Mouse (Mus musculus): ENCODE measurements around the gene Enox2. TPM values are rescaled to one million over a fixed set of nuclear protein-coding genes. Genes with fewer than 3 reads are reported as not detected.

Enox2 gene
- polyA plus RNA-seq (2015; fragmentation: Nextera tagmentation; extraction: Ambion mirVana): 9.0 and 10.3 TPM in 2 replicates

DNA sequence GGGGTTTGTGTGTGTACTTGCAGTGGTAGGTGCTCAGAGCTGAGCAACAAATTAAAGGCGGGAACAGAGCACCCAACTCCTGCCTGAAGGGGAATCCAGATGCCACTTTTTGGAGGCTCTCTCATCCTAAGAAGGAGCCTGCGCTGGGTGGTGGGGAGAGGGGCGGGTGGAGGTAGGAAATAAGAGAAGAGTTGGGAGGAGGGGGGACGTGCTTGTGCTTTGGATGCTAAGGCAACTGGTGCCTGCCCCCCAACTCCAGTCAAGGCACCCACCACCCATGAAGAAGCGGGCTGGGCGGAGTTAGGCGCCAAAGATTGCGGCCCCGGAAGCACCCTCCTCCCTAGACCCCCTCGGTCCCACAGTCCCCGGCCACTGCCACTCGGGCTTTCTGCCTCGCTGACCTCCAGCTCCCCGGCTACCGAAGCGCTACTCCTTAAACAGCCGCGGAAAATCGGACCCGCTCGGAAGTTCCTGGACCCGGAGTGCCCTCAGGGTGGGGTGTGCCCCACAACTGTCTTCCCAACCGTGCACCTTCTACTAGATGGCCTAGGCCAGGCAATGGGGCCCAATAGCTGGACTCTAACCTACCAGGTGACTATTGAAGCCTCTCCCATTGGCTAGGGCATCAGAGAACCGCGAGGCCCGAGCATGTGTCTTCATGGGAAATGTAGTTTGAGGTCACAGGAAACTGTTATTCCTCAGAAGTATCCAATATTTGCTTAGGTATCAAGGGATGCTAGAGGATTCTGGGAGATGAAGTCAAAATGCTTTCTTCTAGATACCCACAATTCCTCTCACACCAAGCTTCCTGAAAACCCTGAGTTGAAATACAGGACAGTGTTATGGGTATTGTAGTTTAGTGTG lies at the start of gene Enox2:
Gene Enox2, minus strand, starts transcription at position 560 of the 864 bp plus-strand sequence.
- Histone ChIP-seq H3K27ac (peak within 1 kb of the TSS; percentile 51; the same call in 1 of the 2 replicates), H3K4me3 (replicated peaks) (peak within 1 kb of the TSS; percentile 55), H3K9ac (replicated peaks) (peak within 1 kb of the TSS; percentile 69), H3K4me1 (replicated peaks) (0 out of 2 replicates have a peak, but pooled peaks cover 5% of the 10 kb centered on the region), H3K27me3 (no peaks in the 10 kb centered on the region), H3K4me2 (replicated peaks) (peak within 1 kb of the TSS; percentile 56), H3K9me3 (no peaks in the 10 kb centered on the region), H3K36me3 (no peaks in the 10 kb centered on the region)
- WGBS: 30% methylated on average over 26 of the region's 26 CpGs
- ATAC-seq: peak; percentile 100

DNA sequence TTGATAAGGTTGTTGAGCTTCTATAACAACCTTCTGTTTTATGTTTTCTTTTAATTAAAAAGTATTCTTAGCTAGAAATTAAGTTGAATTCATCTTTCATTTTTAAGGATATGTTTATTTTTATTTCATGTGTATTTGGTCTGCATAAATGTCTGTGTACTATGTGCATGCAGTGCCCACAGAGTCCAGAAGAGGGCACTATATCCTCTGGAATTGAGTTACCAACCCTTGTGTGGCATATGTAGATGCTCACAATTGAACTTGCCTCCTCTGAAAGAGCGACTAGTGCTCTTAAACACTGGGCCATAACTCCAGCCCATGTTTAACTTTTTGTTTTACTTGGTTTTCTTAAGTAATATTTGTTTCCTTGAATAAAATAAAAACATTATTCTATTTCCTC lies 21.4 kb upstream of the Enox2 start:
- H3K4me3 ChIP-seq (replicated peaks): no peak overlapping the region
- no peaks in the 10 kb centered on the region for H3K4me1 ChIP-seq (replicated peaks)
- 29% methylated on average over 1 of the region's 1 CpGs for WGBS
- no peak overlapping the region for H3K27ac ChIP-seq
- H3K9me3 ChIP-seq: no peaks in the 10 kb centered on the region
- H3K36me3 ChIP-seq: no peaks in the 10 kb centered on the region
- no peaks in the 10 kb centered on the region for H3K27me3 ChIP-seq
- H3K9ac ChIP-seq (replicated peaks): no peak overlapping the region
- ATAC-seq: no peak
- H3K4me2 ChIP-seq (replicated peaks): no peak overlapping the region

DNA sequence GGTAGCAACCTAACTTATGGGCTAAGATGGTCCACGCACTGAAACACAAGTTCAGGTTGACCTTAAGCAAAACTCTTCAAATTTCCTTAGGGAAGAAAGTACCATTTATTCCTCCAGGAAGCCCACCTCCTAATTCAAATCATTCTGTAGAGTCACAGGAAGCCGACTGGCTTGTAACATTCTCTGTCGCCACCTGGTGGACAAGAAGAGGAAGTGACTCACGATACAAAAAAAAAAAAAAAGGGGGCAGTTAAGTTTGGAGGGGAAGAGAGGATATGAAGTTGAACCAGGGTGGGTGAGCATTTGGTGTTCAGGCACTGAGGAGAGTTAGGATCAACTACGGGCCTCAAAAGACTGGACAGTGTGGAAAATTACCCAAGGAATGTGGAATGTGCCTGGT lies 18.6 kb upstream of the Enox2 start:
- no peaks in the 10 kb centered on the region for H3K36me3 ChIP-seq
- 26% methylated on average over 5 of the region's 5 CpGs for WGBS
- no peak for ATAC-seq

DNA sequence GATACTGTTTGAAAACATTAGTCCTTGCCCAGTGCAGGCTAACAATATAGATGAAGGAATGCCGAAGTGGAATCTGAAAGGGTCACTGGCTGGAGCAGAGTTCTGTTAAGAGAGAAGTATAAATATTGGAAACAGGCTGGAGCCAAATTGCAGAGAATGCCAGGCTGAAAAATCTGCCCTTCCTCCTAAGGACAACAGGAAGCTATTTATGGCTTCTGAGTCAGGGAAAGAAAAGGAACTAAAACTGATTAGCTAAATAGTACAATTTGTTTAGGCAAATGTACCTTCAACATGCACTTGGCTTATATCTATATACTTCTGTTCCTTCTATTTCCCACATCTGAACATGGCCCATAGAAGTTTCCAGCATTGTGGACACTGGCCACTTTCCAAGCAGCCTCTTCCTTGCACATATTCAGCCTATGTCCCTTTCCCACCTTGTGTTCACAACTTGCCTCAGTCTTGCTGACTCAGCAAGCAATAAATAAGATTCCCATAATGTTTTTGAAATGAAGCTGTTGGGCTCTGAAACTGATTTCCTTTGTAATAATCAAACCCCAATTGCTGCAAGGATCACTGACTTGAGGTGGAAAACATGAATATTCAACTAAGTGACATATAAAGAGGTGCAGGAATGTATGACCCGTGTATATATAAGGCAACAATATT lies 8.0 kb downstream of the Enox2 start:
- H3K27ac ChIP-seq: no peak overlapping the region
- H3K9ac ChIP-seq (replicated peaks): no peak overlapping the region
- H3K4me3 ChIP-seq (replicated peaks): no peak overlapping the region
- H3K4me2 ChIP-seq (replicated peaks): no peak overlapping the region
- WGBS: 86% methylated on average over 2 of the region's 2 CpGs
- no peak for ATAC-seq
- no peaks in the 10 kb centered on the region for H3K9me3 ChIP-seq
- no peaks in the 10 kb centered on the region for H3K4me1 ChIP-seq (replicated peaks)
- no peaks in the 10 kb centered on the region for H3K27me3 ChIP-seq
- H3K36me3 ChIP-seq: no peaks in the 10 kb centered on the region

More for the DNA sequence above, 18.6 kb upstream of the Enox2 start:
- Histone ChIP-seq H3K27ac (no peak overlapping the region), H3K4me2 (replicated peaks) (no peak overlapping the region), H3K27me3 (no peaks in the 10 kb centered on the region), H3K9ac (replicated peaks) (no peak overlapping the region), H3K9me3 (no peaks in the 10 kb centered on the region), H3K4me3 (replicated peaks) (no peak overlapping the region), H3K4me1 (replicated peaks) (no peaks in the 10 kb centered on the region)

DNA sequence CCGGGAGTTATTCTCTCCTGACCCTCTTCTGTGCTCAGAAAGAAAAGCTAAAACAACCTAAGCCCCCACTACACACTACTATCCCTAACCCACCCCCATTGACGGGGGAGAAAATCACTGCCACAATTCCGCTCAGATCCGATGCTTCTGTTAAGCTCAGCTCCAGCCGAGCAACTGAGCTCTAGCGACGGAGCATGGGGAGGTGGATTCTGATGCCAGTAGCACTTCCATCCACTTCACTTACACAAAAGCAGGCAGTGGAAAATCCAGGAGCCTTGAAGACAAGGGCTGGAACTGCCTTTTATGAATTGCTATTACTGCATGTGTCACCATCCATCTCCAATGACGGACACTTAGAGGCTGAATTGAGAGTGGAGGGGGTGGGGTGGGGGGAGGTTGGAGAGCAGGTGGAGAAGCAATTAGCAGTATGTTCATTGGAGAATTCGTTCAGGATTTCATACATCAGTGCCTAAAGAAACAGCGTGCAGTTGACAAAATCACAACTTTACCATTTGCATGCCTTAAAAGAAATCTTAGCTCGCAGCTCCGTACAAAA lies 14.5 kb downstream of the Enox2 start:
- Histone ChIP-seq H3K4me2 (replicated peaks) (peak overlapping the region; percentile 32), H3K36me3 (no peaks in the 10 kb centered on the region), H3K27ac (no peak overlapping the region), H3K4me1 (replicated peaks) (no peaks in the 10 kb centered on the region), H3K9me3 (no peaks in the 10 kb centered on the region), H3K27me3 (no peaks in the 10 kb centered on the region), H3K9ac (replicated peaks) (no peak overlapping the region; the same call in 1 of the 2 replicates), H3K4me3 (replicated peaks) (peak overlapping the region; percentile 8; the same call in 1 of the 2 replicates)
- ATAC-seq: 0 out of 2 replicates have a peak, but pooled peaks have one; percentile 37
- 46% methylated on average over 12 of the region's 12 CpGs for WGBS

DNA sequence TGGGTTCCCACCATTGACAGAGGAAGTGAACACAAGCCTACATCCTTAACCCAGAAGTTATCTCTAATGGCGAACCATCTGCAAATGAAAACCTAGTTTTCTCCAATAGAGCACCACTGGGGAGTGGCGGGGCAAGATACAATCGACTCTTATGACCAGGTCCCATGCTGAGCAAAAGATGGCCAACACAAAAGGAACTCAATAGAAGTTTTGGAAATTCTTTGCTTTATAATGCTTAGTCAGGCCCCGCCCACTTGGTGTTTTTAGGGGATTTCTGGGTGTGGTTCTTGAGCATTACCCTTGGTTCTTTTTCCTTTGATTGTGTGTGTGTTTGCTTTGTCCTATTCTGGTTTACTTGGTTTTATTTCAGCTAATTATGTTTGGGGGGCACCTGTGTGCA lies 37.2 kb downstream of the Enox2 start:
- H3K36me3 ChIP-seq: no peaks in the 10 kb centered on the region
- H3K4me2 ChIP-seq (replicated peaks): no peak overlapping the region
- no peaks in the 10 kb centered on the region for H3K4me1 ChIP-seq (replicated peaks)
- H3K9me3 ChIP-seq: no peaks in the 10 kb centered on the region
- no peak for ATAC-seq
- no peaks in the 10 kb centered on the region for H3K27me3 ChIP-seq
- H3K27ac ChIP-seq: no peak overlapping the region
- WGBS: 76% methylated on average over 4 of the region's 4 CpGs
- no peak overlapping the region for H3K4me3 ChIP-seq (replicated peaks)
- no peak overlapping the region for H3K9ac ChIP-seq (replicated peaks)

GRCm38 (mm10) chrX:49225792-49226426 lies 62.1 kb downstream of the Enox2 start:
- H3K4me1 ChIP-seq (replicated peaks): no peaks in the 10 kb centered on the region
- no peak overlapping the region for H3K4me3 ChIP-seq (replicated peaks)
- H3K9me3 ChIP-seq: no peaks in the 10 kb centered on the region
- H3K27me3 ChIP-seq: no peaks in the 10 kb centered on the region
- H3K36me3 ChIP-seq: no peaks in the 10 kb centered on the region
- no peak overlapping the region for H3K27ac ChIP-seq
- peak; percentile 34; the same call in 1 of the 2 replicates for ATAC-seq
- H3K4me2 ChIP-seq (replicated peaks): no peak overlapping the region
- 33% methylated on average over 1 of the region's 1 CpGs for WGBS
- H3K9ac ChIP-seq (replicated peaks): no peak overlapping the region

DNA sequence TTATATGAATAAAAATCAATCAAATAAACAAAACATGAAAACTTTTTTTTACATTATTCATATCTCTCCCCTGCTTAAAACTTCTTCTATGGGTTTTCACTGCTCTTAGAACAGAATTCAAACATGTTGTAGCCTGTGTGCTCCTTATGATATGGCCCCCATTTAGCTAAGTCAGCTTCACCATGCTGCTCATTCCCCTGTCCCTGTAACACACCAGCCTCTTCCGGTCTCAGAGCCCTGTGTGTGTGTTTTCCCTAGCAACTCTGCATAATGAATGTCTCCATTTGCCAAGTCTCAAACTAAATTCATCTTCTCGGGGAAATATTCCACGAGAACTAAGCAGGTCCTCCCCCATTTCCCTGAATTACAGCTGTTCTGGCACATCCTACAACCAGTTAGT lies 71.6 kb downstream of the Enox2 start:
- Histone ChIP-seq H3K27me3 (no peaks in the 10 kb centered on the region), H3K9ac (replicated peaks) (no peak overlapping the region), H3K27ac (no peak overlapping the region), H3K9me3 (no peaks in the 10 kb centered on the region), H3K36me3 (no peaks in the 10 kb centered on the region), H3K4me2 (replicated peaks) (no peak overlapping the region), H3K4me1 (replicated peaks) (no peaks in the 10 kb centered on the region), H3K4me3 (replicated peaks) (no peak overlapping the region)
- WGBS: 71% methylated on average over 3 of the region's 3 CpGs
- no peak for ATAC-seq

DNA sequence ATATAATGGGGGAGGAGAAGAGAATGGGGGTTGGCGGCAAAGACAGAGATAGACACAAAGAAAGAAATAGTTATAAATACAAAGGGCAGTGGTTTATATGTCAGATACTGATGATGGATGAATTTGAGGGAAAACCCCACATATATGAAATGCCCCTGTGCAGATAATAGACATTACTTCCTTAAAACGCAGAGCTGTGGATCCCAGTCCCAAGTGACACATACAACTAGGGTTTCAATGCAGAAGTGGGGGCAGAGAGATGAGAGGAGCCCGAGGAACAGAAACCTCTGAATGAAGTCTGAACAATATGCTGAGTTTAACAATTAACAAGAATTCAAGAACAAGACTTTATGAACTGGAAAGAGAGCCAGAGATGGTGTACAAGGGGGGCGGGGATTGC lies 91.7 kb downstream of the Enox2 start:
- H3K4me3 ChIP-seq (replicated peaks): no peak overlapping the region
- WGBS: 60% methylated on average over 4 of the region's 4 CpGs
- no peak for ATAC-seq
- H3K27ac ChIP-seq: no peak overlapping the region
- H3K4me2 ChIP-seq (replicated peaks): no peak overlapping the region
- H3K9me3 ChIP-seq: no peaks in the 10 kb centered on the region
- H3K4me1 ChIP-seq (replicated peaks): no peaks in the 10 kb centered on the region
- no peaks in the 10 kb centered on the region for H3K36me3 ChIP-seq
- no peaks in the 10 kb centered on the region for H3K27me3 ChIP-seq
- H3K9ac ChIP-seq (replicated peaks): no peak overlapping the region

DNA sequence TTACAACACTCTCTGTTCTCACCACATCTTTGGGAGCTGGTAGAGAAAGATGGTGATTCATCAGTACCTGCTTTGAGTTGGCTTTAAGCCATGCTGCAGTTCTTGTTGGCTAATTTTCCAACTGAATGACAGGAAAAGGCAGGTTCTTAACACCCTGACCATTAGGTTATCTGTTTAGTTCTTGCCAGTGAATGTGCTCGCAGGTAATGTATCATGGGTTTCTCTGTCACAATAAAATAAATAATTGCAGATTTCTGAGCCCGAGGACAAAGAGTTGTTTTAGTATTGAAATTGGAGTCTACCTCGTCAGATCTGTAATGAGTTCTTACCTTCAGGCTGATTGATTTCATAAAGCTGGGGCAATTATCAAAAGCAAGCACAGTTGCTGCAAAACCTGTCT lies 106.9 kb downstream of the Enox2 start:
- Histone ChIP-seq H3K4me1 (replicated peaks) (no peaks in the 10 kb centered on the region), H3K36me3 (no peaks in the 10 kb centered on the region), H3K9me3 (no peaks in the 10 kb centered on the region), H3K9ac (replicated peaks) (no peak overlapping the region), H3K27me3 (no peaks in the 10 kb centered on the region), H3K4me2 (replicated peaks) (no peak overlapping the region), H3K27ac (no peak overlapping the region), H3K4me3 (replicated peaks) (no peak overlapping the region)
- WGBS: 79% methylated on average over 3 of the region's 3 CpGs
- no peak for ATAC-seq

- Histone ChIP-seq H3K36me3 (no peaks in the 10 kb centered on the region), H3K27ac (no peak overlapping the region), H3K4me2 (replicated peaks) (no peak overlapping the region), H3K9me3 (no peaks in the 10 kb centered on the region), H3K4me1 (replicated peaks) (no peaks in the 10 kb centered on the region), H3K9ac (replicated peaks) (no peak overlapping the region), H3K27me3 (no peaks in the 10 kb centered on the region), H3K4me3 (replicated peaks) (no peak overlapping the region)
- ATAC-seq: no peak
- 96% methylated on average over 3 of the region's 3 CpGs for WGBS
Observed at GRCm38 (mm10) chrX:49178670-49179069, 109.4 kb downstream of the Enox2 start.

DNA sequence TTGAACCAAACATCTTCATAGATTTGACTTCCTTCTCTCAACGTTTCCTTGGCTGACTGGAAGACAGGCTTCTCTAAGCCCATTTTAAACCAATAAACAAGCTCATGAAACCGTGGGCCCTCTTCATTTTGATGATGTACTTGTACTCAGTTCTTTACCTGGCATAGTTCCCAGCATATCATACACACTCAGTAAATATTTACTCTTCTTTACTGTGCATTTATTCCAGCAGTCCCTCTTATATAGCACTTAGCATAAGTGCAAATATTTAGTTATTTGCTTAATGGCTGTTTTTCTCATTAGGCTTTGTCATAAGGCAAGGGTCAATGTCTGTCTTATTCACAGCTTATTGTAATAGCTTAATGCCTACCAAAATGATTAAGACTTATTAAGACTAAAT lies 133.8 kb downstream of the Enox2 start:
- H3K27ac ChIP-seq: no peak overlapping the region
- no peak for ATAC-seq
- no peaks in the 10 kb centered on the region for H3K36me3 ChIP-seq
- H3K27me3 ChIP-seq: no peaks in the 10 kb centered on the region
- H3K4me2 ChIP-seq (replicated peaks): no peak overlapping the region
- WGBS: 59% methylated on average over 2 of the region's 2 CpGs
- H3K9me3 ChIP-seq: no peaks in the 10 kb centered on the region
- no peaks in the 10 kb centered on the region for H3K4me1 ChIP-seq (replicated peaks)
- H3K4me3 ChIP-seq (replicated peaks): no peak overlapping the region
- no peak overlapping the region for H3K9ac ChIP-seq (replicated peaks)
